Mouse (Mus musculus): ENCODE measurements around the gene Ubl5. TPM values are rescaled to one million over a fixed set of nuclear protein-coding genes. Genes with fewer than 3 reads are reported as not detected.
A peak's percentile ranks its signal among the peaks of the same experiment; 100 is the strongest.

The Ubl5 gene
- total and polyA plus RNA-seq, 3 experiments: 233 to 362 (median 269) TPM

DNA sequence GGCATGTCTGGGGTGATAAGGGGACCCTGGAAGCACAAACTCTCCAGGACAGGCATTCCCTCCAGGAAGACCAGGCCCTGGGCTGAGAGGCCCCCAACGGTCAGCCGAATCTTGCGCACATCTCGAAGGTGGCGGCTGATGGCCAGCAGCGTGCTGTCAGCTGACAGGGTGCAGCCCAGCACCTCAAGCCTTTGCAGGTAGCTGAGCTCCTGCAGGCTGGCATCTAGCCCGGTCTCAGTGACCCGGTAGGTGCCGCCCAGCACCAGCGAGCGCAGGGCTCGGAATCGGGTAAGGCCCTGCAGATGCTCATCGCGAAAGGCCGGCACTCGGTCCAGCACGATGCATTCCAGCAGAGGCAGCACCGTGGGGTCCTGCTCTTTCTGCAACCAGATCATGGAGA lies 4.1 kb upstream of the Ubl5 start:
- Histone ChIP-seq H3K4me3 (no peak overlapping the region), H3K4me1 (ENCODE audit: control insufficient read depth, insufficient read depth, low read length) (peaks cover 2% of the 10 kb centered on the region; the same call in 1 of the 2 replicates), H3K27ac (no peak overlapping the region), H3K79me2 (replicated peaks; ENCODE audit: control insufficient read depth, insufficient read depth, low read length) (peaks cover 5% of the 10 kb centered on the region), H3K9ac (ENCODE audit: low read depth, low read length) (no peak overlapping the region), H3K27me3 (ENCODE audit: control insufficient read depth, insufficient read depth, low read length) (no peaks in the 10 kb centered on the region), H3K36me3 (ENCODE audit: control insufficient read depth, insufficient read depth, low read length) (no peaks in the 10 kb centered on the region; the same call in 1 of the 2 replicates)
- intact Hi-C loops (cut with DNase I): no loop called here
- DNase-seq: no peak
- TF ChIP-seq CTCF (IDR thresholded peaks at IDR 0.05): no peak
- no peak for TF ChIP-seq POLR2A (IDR thresholded peaks at IDR 0.05; ENCODE audit: insufficient read depth, low read depth, low read length)
- no peak for TF ChIP-seq EP300 (IDR thresholded peaks at IDR 0.05; ENCODE audit: insufficient read depth, low read depth, low read length)
- WGBS: 83% methylated on average over 19 of the region's 19 CpGs

DNA sequence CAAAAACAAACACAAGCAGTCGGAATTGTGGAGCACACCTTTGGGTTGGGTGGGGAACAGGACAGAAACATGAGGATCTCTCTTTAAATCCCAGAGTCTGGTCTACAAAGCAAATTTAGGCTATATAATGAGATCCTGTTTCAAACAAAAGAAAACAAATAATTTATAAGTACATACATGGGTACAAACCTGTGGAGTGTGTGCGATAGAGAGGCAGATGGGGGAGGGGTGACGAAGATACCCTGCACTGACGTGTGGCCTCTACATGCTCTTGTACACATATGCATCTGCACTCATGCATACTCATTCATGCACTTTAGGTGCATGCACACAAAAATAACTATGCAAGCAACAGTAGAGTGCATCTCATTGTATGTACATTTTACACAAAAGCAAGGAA lies 3.2 kb upstream of the Ubl5 start:
- peaks cover 2% of the 10 kb centered on the region; the same call in 1 of the 2 replicates for H3K4me1 ChIP-seq (ENCODE audit: control insufficient read depth, insufficient read depth, low read length)
- no peak overlapping the region for H3K27ac ChIP-seq
- H3K36me3 ChIP-seq (ENCODE audit: control insufficient read depth, insufficient read depth, low read length): no peaks in the 10 kb centered on the region; the same call in 1 of the 2 replicates
- TF ChIP-seq EP300 (IDR thresholded peaks at IDR 0.05; ENCODE audit: insufficient read depth, low read depth, low read length): no peak
- TF ChIP-seq CTCF (IDR thresholded peaks at IDR 0.05): no peak
- no peak for TF ChIP-seq POLR2A (IDR thresholded peaks at IDR 0.05; ENCODE audit: insufficient read depth, low read depth, low read length)
- peaks cover 5% of the 10 kb centered on the region for H3K79me2 ChIP-seq (replicated peaks; ENCODE audit: control insufficient read depth, insufficient read depth, low read length)
- no peak overlapping the region for H3K4me3 ChIP-seq
- no peaks in the 10 kb centered on the region for H3K27me3 ChIP-seq (ENCODE audit: control insufficient read depth, insufficient read depth, low read length)
- no peak overlapping the region for H3K9ac ChIP-seq (ENCODE audit: low read depth, low read length)
- no peak for DNase-seq
- intact Hi-C loops (cut with DNase I): no loop called here
- 84% methylated on average over 4 of the region's 4 CpGs for WGBS

DNA sequence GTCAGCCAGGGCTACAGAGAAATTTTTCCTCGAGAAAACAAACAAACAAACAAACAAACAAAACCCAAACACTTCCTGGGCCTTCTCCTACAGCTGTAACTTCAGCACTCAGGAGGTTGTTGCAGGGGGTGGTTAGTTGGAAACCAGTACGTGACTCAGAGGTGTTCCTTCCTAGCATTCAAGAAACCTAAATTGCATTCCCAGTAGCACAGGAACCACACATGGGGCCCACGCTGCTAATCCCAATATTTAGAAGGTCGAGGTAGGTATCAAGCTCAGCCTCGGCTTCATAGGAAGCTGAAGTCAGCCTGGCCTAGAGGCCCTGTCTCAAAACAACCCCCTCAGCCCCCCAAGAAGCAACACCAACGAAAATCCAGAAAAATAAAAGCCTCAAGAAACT lies 1.2 kb upstream of the Ubl5 start:
- Histone ChIP-seq H3K27me3 (ENCODE audit: control insufficient read depth, insufficient read depth, low read length) (no peaks in the 10 kb centered on the region), H3K79me2 (replicated peaks; ENCODE audit: control insufficient read depth, insufficient read depth, low read length) (peaks cover 5% of the 10 kb centered on the region), H3K36me3 (ENCODE audit: control insufficient read depth, insufficient read depth, low read length) (no peaks in the 10 kb centered on the region; the same call in 1 of the 2 replicates), H3K27ac (peak overlapping the region; percentile 92), H3K4me3 (peak overlapping the region; percentile 99), H3K4me1 (ENCODE audit: control insufficient read depth, insufficient read depth, low read length) (peaks cover 5% of the 10 kb centered on the region), H3K9ac (ENCODE audit: low read depth, low read length) (peak overlapping the region; percentile 16)
- intact Hi-C loops (cut with DNase I): loop anchor here (10.0 kb wide), 2 partner anchors 117 to 147 kb away; partner anchors contain the start of genes Zfp266 and Zfp426
- no peak for DNase-seq
- no peak for TF ChIP-seq POLR2A (IDR thresholded peaks at IDR 0.05; ENCODE audit: insufficient read depth, low read depth, low read length)
- no peak for TF ChIP-seq EP300 (IDR thresholded peaks at IDR 0.05; ENCODE audit: insufficient read depth, low read depth, low read length)
- TF ChIP-seq CTCF (IDR thresholded peaks at IDR 0.05): no peak
- WGBS: 3% methylated on average over 6 of the region's 6 CpGs

DNA sequence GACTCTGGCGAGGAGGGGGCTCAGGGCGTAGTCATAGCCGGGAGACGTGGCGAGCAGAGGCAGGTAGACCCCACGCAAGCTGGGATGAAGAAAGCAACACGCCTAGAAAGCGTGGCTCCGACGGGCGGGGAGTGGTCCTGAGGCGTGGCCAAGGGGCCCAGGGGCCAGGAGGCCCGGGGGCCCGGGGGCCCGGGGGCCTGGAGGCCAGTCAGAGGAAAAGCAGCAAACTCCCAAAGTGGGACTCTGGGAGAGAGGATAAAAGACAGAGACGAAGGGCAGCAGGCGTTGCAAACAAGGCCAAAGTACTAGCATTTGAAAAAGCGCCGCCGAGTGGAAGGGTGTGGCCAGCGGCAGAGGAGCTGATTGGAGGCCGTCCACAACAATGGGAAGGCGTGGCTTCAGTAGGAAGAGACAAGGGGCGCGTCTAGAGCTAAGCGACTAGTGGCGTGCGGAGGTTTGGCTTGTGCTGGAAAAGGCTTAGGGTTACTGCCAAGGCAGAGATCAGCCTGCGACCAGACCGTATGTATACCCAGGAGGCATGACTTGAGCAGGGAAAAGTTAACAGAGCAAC lies 303 bp downstream of the Ubl5 start:
- peaks cover 5% of the 10 kb centered on the region for H3K79me2 ChIP-seq (replicated peaks; ENCODE audit: control insufficient read depth, insufficient read depth, low read length)
- H3K9ac ChIP-seq (ENCODE audit: low read depth, low read length): peak overlapping the region; percentile 34
- peak; percentile 82 to 88 for DNase-seq
- peak; percentile 45 for TF ChIP-seq CTCF (IDR thresholded peaks at IDR 0.05)
- peak; percentile 66 for TF ChIP-seq POLR2A (IDR thresholded peaks at IDR 0.05; ENCODE audit: insufficient read depth, low read depth, low read length)
- 0 out of 2 replicates have a peak, but pooled peaks have one; percentile 34 for TF ChIP-seq EP300 (IDR thresholded peaks at IDR 0.05; ENCODE audit: insufficient read depth, low read depth, low read length)
- peak overlapping the region; percentile 99 for H3K4me3 ChIP-seq
- WGBS: under 1% methylated on average over 30 of the region's 30 CpGs
- H3K27me3 ChIP-seq (ENCODE audit: control insufficient read depth, insufficient read depth, low read length): no peaks in the 10 kb centered on the region
- H3K36me3 ChIP-seq (ENCODE audit: control insufficient read depth, insufficient read depth, low read length): no peaks in the 10 kb centered on the region; the same call in 1 of the 2 replicates
- H3K27ac ChIP-seq: peak overlapping the region; percentile 92
- intact Hi-C loops (cut with DNase I): loop anchor here (2.0 to 10.0 kb wide), 4 partner anchors 36 to 148 kb away; partner anchors contain the start of genes Zfp266, Zfp426 and Zfp846
- H3K4me1 ChIP-seq (ENCODE audit: control insufficient read depth, insufficient read depth, low read length): peaks cover 5% of the 10 kb centered on the region

DNA sequence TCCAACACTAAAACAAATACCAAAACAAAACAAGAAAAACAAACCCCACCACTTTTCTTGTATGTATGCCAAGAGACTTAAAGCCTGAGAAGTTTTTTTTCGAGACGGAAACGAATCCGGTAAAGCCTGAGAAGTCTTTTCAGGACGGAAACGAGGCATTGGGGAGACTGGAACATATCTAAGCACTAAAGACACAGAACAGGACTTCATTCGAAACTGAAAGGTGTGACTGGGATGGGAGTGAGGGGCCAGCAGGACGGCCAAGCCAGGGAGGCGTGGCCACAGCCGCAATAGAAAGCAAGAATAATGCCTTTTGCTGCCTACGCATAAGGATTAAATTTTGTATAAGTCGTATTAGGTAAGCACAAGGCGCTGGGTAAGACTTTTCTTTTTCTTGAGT lies 1.1 kb downstream of the Ubl5 start:
- 2% methylated on average over 13 of the region's 13 CpGs for WGBS
- peak overlapping the region; percentile 92 for H3K27ac ChIP-seq
- H3K4me1 ChIP-seq (ENCODE audit: control insufficient read depth, insufficient read depth, low read length): peaks cover 5% of the 10 kb centered on the region
- DNase-seq: no peak
- H3K79me2 ChIP-seq (replicated peaks; ENCODE audit: control insufficient read depth, insufficient read depth, low read length): peaks cover 3% of the 10 kb centered on the region
- no peaks in the 10 kb centered on the region; the same call in 1 of the 2 replicates for H3K36me3 ChIP-seq (ENCODE audit: control insufficient read depth, insufficient read depth, low read length)
- peak overlapping the region; percentile 47 for H3K9ac ChIP-seq (ENCODE audit: low read depth, low read length)
- H3K27me3 ChIP-seq (ENCODE audit: control insufficient read depth, insufficient read depth, low read length): no peaks in the 10 kb centered on the region
- intact Hi-C loops (cut with DNase I): loop anchor here (2.0 to 10.0 kb wide), 4 partner anchors 37 to 149 kb away; partner anchors contain the start of genes Zfp266, Zfp426 and Zfp846
- no peak for TF ChIP-seq CTCF (IDR thresholded peaks at IDR 0.05)
- peak overlapping the region; percentile 99 for H3K4me3 ChIP-seq
